Mouse (Mus musculus) frontal cortex, adult 2 months (tissue): ENCODE results near the gene Usp9x. TPM values are rescaled to one million over a fixed set of nuclear protein-coding genes. Genes with fewer than 3 reads are reported as not detected.

ENCODE experiments used
- DNase-seq, 2 experiments: peaks; one replicate each; pipeline ENCODE4 v3.0.0; 2022; ENCODE audit warnings: low spot score in 1 of 2; ENCODE audit errors: extremely low spot score in 1 of 2
- polyA plus RNA-seq: library from polyadenylated mRNA; depleted of rRNA; stranded (reverse); fragments of >200 nt; gene quantifications from 2 replicates; pipeline ENCODE4 v1.2.3, GENCODE M21; 2012; rRNA removed

The Usp9x gene
- polyA plus RNA-seq, 1 experiment, result 54.3 TPM

DNA sequence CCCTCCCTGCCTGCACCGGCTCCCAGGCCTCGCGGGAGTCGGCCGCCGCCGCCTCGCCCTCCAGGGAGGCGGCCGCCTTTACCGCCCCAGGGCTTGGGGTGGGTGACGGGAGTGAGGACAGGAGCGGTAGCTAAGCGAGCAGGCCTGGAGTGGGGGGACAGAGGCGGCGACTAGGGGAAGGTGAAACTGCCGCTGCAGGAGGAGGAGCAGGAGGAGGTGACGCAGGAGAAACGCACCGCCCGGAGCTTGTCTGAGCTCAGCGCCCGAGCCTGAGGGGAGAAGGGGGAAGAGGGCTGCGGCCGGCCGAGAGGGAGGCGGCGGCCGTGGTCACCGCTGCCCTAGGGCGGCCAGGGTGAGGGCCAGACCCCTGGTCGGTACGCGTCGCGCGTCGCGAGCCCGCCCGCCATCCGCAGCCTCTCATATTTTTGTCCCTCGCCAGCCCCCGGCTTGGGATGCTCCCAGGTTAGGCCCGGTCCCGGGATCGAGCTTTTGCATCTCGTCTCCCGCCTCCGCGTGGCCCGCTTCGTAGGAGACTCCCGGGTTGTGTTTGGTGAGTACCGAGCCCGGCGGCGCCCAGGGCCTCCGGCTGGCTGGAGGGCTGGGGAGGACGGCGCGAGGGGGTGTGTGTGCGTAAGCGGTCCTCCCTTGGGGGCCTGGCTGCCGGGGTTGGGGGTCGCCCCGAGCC lies 620 bp downstream of the Usp9x start:
- DNase-seq, result peak; percentile 35 to 60

DNA sequence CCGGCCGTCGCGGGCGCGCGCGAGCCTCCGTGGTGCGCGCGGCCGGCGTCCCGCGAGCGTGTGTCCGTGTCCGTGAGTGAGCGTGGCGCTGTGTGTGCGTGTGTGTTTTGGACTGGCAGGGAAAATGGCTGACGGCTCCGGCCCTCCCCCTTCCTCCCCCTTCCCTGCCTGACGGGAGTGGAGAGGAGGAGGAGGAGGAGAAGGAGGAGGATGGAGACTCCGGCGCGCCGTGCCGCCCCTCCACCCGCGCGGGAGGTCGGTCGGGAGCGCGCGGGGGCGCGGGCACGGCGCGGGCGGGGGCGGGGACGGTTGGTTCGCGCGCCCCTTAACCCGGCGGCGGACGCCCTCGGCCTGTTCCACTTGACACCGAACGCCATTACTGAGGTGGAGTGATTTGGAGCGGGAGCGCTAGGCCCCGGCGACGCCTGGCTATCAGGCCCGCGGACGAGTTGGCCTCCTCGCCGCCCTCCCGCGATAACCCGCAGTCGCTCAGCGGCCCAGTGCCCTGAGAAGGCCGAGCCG lies 1.2 kb downstream of the Usp9x start:
- peak; percentile 48 to 54 for DNase-seq

GRCm38 (mm10) chrX:13085621-13086020 lies 14.3 kb downstream of the Usp9x start:
- no peak for DNase-seq

GRCm38 (mm10) chrX:13096985-13097384 lies 25.7 kb downstream of the Usp9x start:
- DNase-seq, result no peak

GRCm38 (mm10) chrX:13206514-13206913 lies 135.2 kb downstream of the Usp9x start:
- DNase-seq, result no peak

DNA sequence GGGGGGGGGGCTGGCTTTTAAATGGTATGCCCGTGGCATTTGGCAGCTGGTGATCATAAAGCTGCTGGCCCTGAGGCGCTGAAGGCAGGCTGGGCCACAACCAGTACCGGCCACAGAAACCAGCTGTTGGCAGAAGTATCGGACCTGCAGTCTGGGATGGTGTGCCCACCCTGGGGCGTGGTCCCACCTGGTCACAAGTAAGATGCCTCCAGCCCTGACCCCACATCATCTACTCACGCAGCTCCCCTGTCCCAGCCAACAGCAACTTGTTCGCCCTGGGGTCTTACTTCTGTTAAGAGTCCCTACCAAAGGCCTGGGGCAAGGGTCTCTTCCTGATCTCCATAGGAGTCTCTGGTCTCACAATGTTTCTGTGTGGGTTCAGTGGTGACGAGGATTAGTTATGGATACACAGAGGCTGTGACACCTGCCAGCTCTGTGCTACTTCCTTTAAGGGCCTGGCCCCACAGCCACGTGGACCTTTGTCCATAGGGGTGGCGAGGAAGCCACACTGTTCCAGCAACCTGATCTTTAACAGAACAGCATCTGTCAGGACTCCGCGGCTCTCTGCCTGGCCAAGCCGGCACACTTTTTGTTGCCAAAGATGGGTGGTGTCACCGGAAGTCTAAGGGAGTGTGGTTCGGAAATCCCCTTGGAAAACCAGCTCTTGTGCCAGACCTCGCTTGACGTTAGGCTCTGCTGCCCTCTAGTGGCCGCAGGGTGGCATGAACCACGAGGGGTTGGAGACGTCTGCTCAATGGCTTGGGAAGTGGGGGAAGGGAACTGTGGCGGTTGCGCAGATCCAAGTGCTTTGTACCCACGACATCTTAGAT lies 136.4 kb downstream of the Usp9x start:
- peak; percentile 63 to 95 for DNase-seq

GRCm38 (mm10) chrX:13208404-13208803 lies 137.1 kb downstream of the Usp9x start:
- DNase-seq, result no peak

- no peak for DNase-seq
Measured at GRCm38 (mm10) chrX:13214275-13214674, 143.0 kb downstream of the Usp9x start.

Other genes starting within 250 kb of the Usp9x start
- 78.5 and 90.0 TPM in 2 replicates for gene Ddx3x, start 209.5 kb downstream of the Usp9x start, polyA plus RNA-seq